Mouse (Mus musculus) kidney, adult 18-20 months (tissue): ENCODE results near the gene Tnfrsf1b.

Source experiments
- DNase-seq: peaks from one replicate; pipeline ENCODE4 v3.0.0; 2021

The Tnfrsf1b gene

GRCm38 (mm10) chr4:145246173-145247011 is at the start of gene Tnfrsf1b:
Gene Tnfrsf1b, minus strand, starts transcription at chr4:145246870.
- DNase-seq = peak; percentile 57

GRCm38 (mm10) chr4:145295589-145296300 is 49.1 kb upstream of the Tnfrsf1b start:
- peak; percentile 63 for DNase-seq

GRCm38 (mm10) chr4:145294588-145294987 is 47.9 kb upstream of the Tnfrsf1b start:
- DNase-seq = no peak

GRCm38 (mm10) chr4:145286369-145287120 is 39.9 kb upstream of the Tnfrsf1b start:
- peak; percentile 74 for DNase-seq

GRCm38 (mm10) chr4:145284675-145285074 is 38.0 kb upstream of the Tnfrsf1b start:
- no peak for DNase-seq

GRCm38 (mm10) chr4:145283441-145283840 is 36.8 kb upstream of the Tnfrsf1b start:
- no peak for DNase-seq

- DNase-seq = peak; percentile 82
These were observed 34.3 kb upstream of the Tnfrsf1b start for GRCm38 (mm10) chr4:145280966-145281365.

GRCm38 (mm10) chr4:145278724-145279370 is 32.2 kb upstream of the Tnfrsf1b start:
- DNase-seq = no peak

- no peak for DNase-seq
These were observed 31.6 kb upstream of the Tnfrsf1b start for GRCm38 (mm10) chr4:145278231-145278630.

GRCm38 (mm10) chr4:145276368-145277249 is 29.9 kb upstream of the Tnfrsf1b start:
- no peak for DNase-seq

GRCm38 (mm10) chr4:145274887-145275286 is 28.2 kb upstream of the Tnfrsf1b start:
- DNase-seq = no peak

GRCm38 (mm10) chr4:145273923-145274322 is 27.3 kb upstream of the Tnfrsf1b start:
- no peak for DNase-seq

GRCm38 (mm10) chr4:145272763-145273162 is 26.1 kb upstream of the Tnfrsf1b start:
- no peak for DNase-seq

GRCm38 (mm10) chr4:145271634-145272033 is 25.0 kb upstream of the Tnfrsf1b start:
- DNase-seq = no peak

- DNase-seq = no peak
These were observed 23.5 kb upstream of the Tnfrsf1b start for GRCm38 (mm10) chr4:145270136-145270535.

GRCm38 (mm10) chr4:145267631-145268110 is 21.0 kb upstream of the Tnfrsf1b start:
- DNase-seq = no peak

- no peak for DNase-seq
These were observed 19.8 kb upstream of the Tnfrsf1b start for GRCm38 (mm10) chr4:145266505-145266904.

GRCm38 (mm10) chr4:145264761-145265160 is 18.1 kb upstream of the Tnfrsf1b start:
- DNase-seq = no peak

GRCm38 (mm10) chr4:145263583-145263982 is 16.9 kb upstream of the Tnfrsf1b start:
- DNase-seq = no peak

- no peak for DNase-seq
These were observed 14.1 kb upstream of the Tnfrsf1b start for GRCm38 (mm10) chr4:145260802-145261201.

- DNase-seq = no peak
These were observed 11.2 kb upstream of the Tnfrsf1b start for GRCm38 (mm10) chr4:145257751-145258434.
